Mouse (Mus musculus) embryo, embryonic 9.5 days (tissue): ENCODE data around the gene Olfr3.

Experiments used
- DNase-seq: peaks from one replicate; pipeline ENCODE4 v3.0.0-alpha.2; 2017; ENCODE audit errors: extremely low spot score

Gene Olfr3

DNA sequence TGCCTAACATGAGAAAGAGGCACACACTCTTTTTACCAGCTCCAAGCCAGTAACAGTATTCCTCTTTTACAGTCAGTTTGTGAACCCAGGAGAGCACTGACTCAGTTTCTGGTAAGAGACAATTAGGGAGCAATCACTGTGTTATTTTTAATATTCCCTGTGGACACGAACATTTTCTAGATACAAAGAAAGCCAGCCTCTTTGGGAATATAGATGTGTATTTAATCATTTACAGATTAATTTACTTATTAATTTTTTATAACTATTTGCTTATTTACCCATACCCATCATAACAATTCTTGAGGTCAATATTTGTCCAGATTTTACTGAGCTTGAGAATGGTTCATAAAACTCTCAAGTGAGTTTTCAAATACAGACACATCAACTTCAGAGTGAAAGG, at the start of gene Olfr3:
Gene Olfr3, minus strand, starts transcription at position 101 of the 400 bp plus-strand sequence.
- no peak for DNase-seq

DNA sequence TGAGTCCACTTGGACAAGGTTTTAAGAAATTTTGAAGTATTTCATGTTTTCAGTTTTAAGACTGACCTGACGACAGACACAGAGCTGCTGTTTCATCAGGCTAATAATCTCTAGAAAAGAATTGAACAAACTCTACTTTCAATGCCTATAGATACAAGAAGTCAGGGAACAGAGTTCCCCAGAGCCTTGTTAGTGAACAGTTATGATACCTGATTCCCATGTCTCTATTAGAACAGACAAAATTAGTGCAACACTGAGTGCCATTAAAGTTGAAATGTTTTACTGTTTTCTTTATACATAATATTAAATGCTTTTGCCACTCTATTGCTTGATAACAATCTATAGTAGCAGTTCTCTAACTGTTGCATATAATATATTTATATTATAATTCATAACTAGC, 45.7 kb upstream of the Olfr3 start, which contains the start of gene Olfr351:
Gene Olfr351, minus strand, starts transcription at position 101 of the 400 bp plus-strand sequence.
- DNase-seq, result no peak

DNA sequence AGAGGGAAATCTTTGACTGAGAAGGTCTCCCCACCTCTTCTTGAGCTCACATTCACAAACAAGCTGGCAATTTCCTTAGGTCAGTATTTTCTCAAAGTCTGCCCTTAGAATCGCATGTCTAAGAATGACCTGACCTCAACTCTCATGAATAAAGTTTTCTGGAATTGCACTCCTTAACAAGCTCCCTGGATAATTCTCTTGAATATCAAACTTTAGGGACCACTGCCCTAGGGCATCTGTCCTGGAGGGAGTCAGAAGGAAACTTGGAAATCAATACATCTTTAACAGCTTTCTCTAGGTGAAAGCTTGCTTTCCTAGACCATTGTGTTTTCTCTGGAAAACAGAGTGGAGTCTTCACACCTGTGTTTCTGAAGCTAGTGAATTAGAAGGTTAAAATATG, 29.2 kb upstream of the Olfr3 start, which contains the start of gene Olfr350:
Gene Olfr350, plus strand, starts transcription at position 301 of the 400 bp plus-strand sequence.
- DNase-seq, result no peak

DNA sequence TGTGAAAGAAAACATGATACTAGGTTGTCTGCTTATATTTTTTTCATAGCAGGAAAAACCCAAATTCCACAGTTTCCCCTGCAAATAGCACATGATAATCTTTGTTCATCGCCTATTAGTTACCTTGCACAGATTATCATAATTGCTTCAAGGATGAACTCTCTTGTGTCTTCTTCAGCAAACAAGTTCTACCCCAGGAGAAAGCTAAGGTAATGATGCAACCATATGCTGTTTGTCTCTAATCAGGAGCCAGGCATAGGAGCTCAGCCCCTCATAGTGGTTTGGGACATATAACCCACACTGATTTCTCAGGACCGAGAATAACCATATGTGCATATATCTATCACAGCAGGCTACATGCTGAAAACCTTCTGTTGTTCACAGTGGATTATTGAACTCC, 26.6 kb downstream of the Olfr3 start, which contains the start of gene Olfr50:
Gene Olfr50, plus strand, starts transcription at position 301 of the 400 bp plus-strand sequence.
- DNase-seq, result no peak

DNA sequence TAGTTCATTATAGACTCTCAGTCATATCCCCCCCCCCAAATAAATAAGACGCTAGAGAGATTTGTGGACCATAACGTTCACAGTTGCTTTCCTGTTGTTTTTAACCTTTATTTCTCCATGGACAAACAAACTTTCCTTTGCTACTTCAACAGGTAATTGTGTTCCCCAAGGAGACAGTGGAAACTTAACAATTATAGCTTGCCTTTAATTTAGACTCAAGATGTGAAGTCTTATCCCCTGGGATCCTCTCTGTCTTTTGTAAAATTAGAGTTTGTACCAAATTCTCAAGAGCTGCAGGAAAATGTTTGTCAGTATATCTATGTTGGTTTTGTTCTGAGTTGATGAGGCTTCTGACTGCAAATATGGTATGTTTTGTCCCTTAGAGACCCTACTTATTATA, 32.9 kb downstream of the Olfr3 start, which contains the start of gene Olfr348:
Gene Olfr348, plus strand, starts transcription at position 301 of the 400 bp plus-strand sequence.
- no peak for DNase-seq
